Mouse (Mus musculus): ENCODE data around the gene Ccnq. TPM values are rescaled to one million over a fixed set of nuclear protein-coding genes. Genes with fewer than 3 reads are reported as not detected.

Ccnq gene
- polyA plus RNA-seq (2015; fragmentation: Nextera tagmentation; extraction: Ambion mirVana), result 24.2 and 26.5 TPM in 2 replicates

- H3K9ac ChIP-seq, result peak within 1 kb of the TSS; percentile 79
- DNase-seq (peak; percentile 76), ATAC-seq (ENCODE audit: low read depth) (peak; percentile 91)
- H3K4me2 ChIP-seq, result peak within 1 kb of the TSS; percentile 82
- H3K4me3 ChIP-seq (replicated peaks), result peak within 1 kb of the TSS; percentile 79
- 7% methylated on average over 58 of the region's 59 CpGs for WGBS (ENCODE audit: insufficient replicate concordance)
- H3K4me1 ChIP-seq (replicated peaks), result peaks cover 22% of the 10 kb centered on the region
- H3K36me3 ChIP-seq, result peaks cover 21% of the 10 kb centered on the region
- H3K27ac ChIP-seq, result peak within 1 kb of the TSS; percentile 72
- no peaks in the 10 kb centered on the region for H3K27me3 ChIP-seq
- no peaks in the 10 kb centered on the region for H3K9me3 ChIP-seq (replicated peaks)
Observed at GRCm38 (mm10) chr11:78750885-78751842, at the start of gene Ccnq. TSS of gene Ccnq (minus strand) at chr11:78751729.

GRCm38 (mm10) chr11:78801094-78801493 is 49.6 kb upstream of the Ccnq start:
- DNase-seq (peak; percentile 14), ATAC-seq (ENCODE audit: low read depth) (peak; percentile 86)
- Histone ChIP-seq H3K27ac (peak overlapping the region; percentile 68), H3K4me1 (replicated peaks) (peaks cover 58% of the 10 kb centered on the region), H3K27me3 (no peaks in the 10 kb centered on the region), H3K9ac (no peak overlapping the region), H3K9me3 (replicated peaks) (no peaks in the 10 kb centered on the region), H3K4me2 (peak overlapping the region; percentile 32), H3K36me3 (no peaks in the 10 kb centered on the region), H3K4me3 (replicated peaks) (no peak overlapping the region)
- WGBS (ENCODE audit: insufficient replicate concordance), result 38% methylated on average over 4 of the region's 4 CpGs

- Histone ChIP-seq H3K36me3 (no peaks in the 10 kb centered on the region), H3K27ac (no peak overlapping the region), H3K9me3 (replicated peaks) (no peaks in the 10 kb centered on the region), H3K4me3 (replicated peaks) (no peak overlapping the region), H3K27me3 (no peaks in the 10 kb centered on the region), H3K4me2 (no peak overlapping the region), H3K9ac (no peak overlapping the region), H3K4me1 (replicated peaks) (peaks cover 41% of the 10 kb centered on the region)
- no peak for ATAC-seq (ENCODE audit: low read depth)
- no peak for DNase-seq
- 65% methylated on average over 10 of the region's 10 CpGs for WGBS (ENCODE audit: insufficient replicate concordance)
Observed at GRCm38 (mm10) chr11:78796072-78796729, 44.7 kb upstream of the Ccnq start.

- peak overlapping the region; percentile 50 for H3K4me2 ChIP-seq
- no peak for ATAC-seq (ENCODE audit: low read depth)
- no peak overlapping the region for H3K27ac ChIP-seq
- H3K9ac ChIP-seq, result no peak overlapping the region
- H3K36me3 ChIP-seq, result no peaks in the 10 kb centered on the region
- H3K27me3 ChIP-seq, result no peaks in the 10 kb centered on the region
- WGBS (ENCODE audit: insufficient replicate concordance), result 61% methylated on average over 11 of the region's 11 CpGs
- H3K9me3 ChIP-seq (replicated peaks), result no peaks in the 10 kb centered on the region
- H3K4me1 ChIP-seq (replicated peaks), result peaks cover 22% of the 10 kb centered on the region
- no peak overlapping the region for H3K4me3 ChIP-seq (replicated peaks)
- no peak for DNase-seq
Observed at GRCm38 (mm10) chr11:78793116-78793515, 41.6 kb upstream of the Ccnq start.

- ATAC-seq (ENCODE audit: low read depth) (no peak), DNase-seq (no peak)
- peak overlapping the region; percentile 22; the same call in 1 of the 2 replicates for H3K4me3 ChIP-seq (replicated peaks)
- peak overlapping the region; percentile 50 for H3K4me2 ChIP-seq
- no peak overlapping the region for H3K27ac ChIP-seq
- H3K9me3 ChIP-seq (replicated peaks), result no peaks in the 10 kb centered on the region
- no peaks in the 10 kb centered on the region for H3K36me3 ChIP-seq
- 16% methylated on average over 11 of the region's 11 CpGs for WGBS (ENCODE audit: insufficient replicate concordance)
- peak overlapping the region; percentile 26; the same call in 1 of the 2 replicates for H3K9ac ChIP-seq
- H3K27me3 ChIP-seq, result no peaks in the 10 kb centered on the region
- peaks cover 18% of the 10 kb centered on the region for H3K4me1 ChIP-seq (replicated peaks)
Observed at GRCm38 (mm10) chr11:78792465-78792864, 40.9 kb upstream of the Ccnq start.

GRCm38 (mm10) chr11:78792055-78792454 is 40.5 kb upstream of the Ccnq start:
- peak overlapping the region; percentile 50 for H3K4me2 ChIP-seq
- ATAC-seq (ENCODE audit: low read depth) (no peak), DNase-seq (no peak)
- no peaks in the 10 kb centered on the region for H3K36me3 ChIP-seq
- H3K9me3 ChIP-seq (replicated peaks), result no peaks in the 10 kb centered on the region
- no peak overlapping the region for H3K9ac ChIP-seq
- WGBS (ENCODE audit: insufficient replicate concordance), result 47% methylated on average over 5 of the region's 5 CpGs
- no peak overlapping the region for H3K27ac ChIP-seq
- H3K4me3 ChIP-seq (replicated peaks), result no peak overlapping the region
- H3K27me3 ChIP-seq, result no peaks in the 10 kb centered on the region
- H3K4me1 ChIP-seq (replicated peaks), result peaks cover 18% of the 10 kb centered on the region

- no peaks in the 10 kb centered on the region for H3K27me3 ChIP-seq
- no peak overlapping the region for H3K9ac ChIP-seq
- peaks cover 18% of the 10 kb centered on the region for H3K4me1 ChIP-seq (replicated peaks)
- ATAC-seq (ENCODE audit: low read depth) (no peak), DNase-seq (no peak)
- H3K27ac ChIP-seq, result no peak overlapping the region
- no peak overlapping the region for H3K4me3 ChIP-seq (replicated peaks)
- no peaks in the 10 kb centered on the region for H3K9me3 ChIP-seq (replicated peaks)
- H3K4me2 ChIP-seq, result no peak overlapping the region
- no peaks in the 10 kb centered on the region for H3K36me3 ChIP-seq
- 54% methylated on average over 4 of the region's 4 CpGs for WGBS (ENCODE audit: insufficient replicate concordance)
Observed at GRCm38 (mm10) chr11:78791582-78791981, 40.1 kb upstream of the Ccnq start.

- H3K27me3 ChIP-seq, result no peaks in the 10 kb centered on the region
- no peak overlapping the region for H3K4me3 ChIP-seq (replicated peaks)
- no peak overlapping the region for H3K27ac ChIP-seq
- DNase-seq, result no peak
- WGBS (ENCODE audit: insufficient replicate concordance), result 72% methylated on average over 11 of the region's 11 CpGs
- no peak overlapping the region for H3K9ac ChIP-seq
- ATAC-seq (ENCODE audit: low read depth), result no peak
- no peaks in the 10 kb centered on the region for H3K36me3 ChIP-seq
- no peaks in the 10 kb centered on the region for H3K9me3 ChIP-seq (replicated peaks)
- H3K4me2 ChIP-seq, result no peak overlapping the region
- H3K4me1 ChIP-seq (replicated peaks), result peaks cover 18% of the 10 kb centered on the region
Observed at GRCm38 (mm10) chr11:78789370-78790060, 38.0 kb upstream of the Ccnq start.

- WGBS (ENCODE audit: insufficient replicate concordance), result 26% methylated on average over 7 of the region's 7 CpGs
- Histone ChIP-seq H3K9me3 (replicated peaks) (no peaks in the 10 kb centered on the region), H3K4me2 (no peak overlapping the region), H3K4me3 (replicated peaks) (no peak overlapping the region), H3K27me3 (0 out of 2 replicates have a peak, but pooled peaks cover 4% of the 10 kb centered on the region), H3K9ac (no peak overlapping the region), H3K4me1 (replicated peaks) (no peaks in the 10 kb centered on the region; the same call in 1 of the 2 replicates), H3K27ac (no peak overlapping the region), H3K36me3 (no peaks in the 10 kb centered on the region)
- no peak for ATAC-seq (ENCODE audit: low read depth)
- no peak for DNase-seq
Observed at GRCm38 (mm10) chr11:78786013-78786431, 34.5 kb upstream of the Ccnq start.

GRCm38 (mm10) chr11:78782791-78783347 is 31.3 kb upstream of the Ccnq start:
- no peak for DNase-seq
- Histone ChIP-seq H3K9me3 (replicated peaks) (no peaks in the 10 kb centered on the region), H3K4me2 (no peak overlapping the region), H3K27ac (no peak overlapping the region), H3K36me3 (no peaks in the 10 kb centered on the region), H3K27me3 (0 out of 2 replicates have a peak, but pooled peaks cover 4% of the 10 kb centered on the region), H3K4me1 (replicated peaks) (no peaks in the 10 kb centered on the region), H3K4me3 (replicated peaks) (no peak overlapping the region), H3K9ac (no peak overlapping the region)
- no peak for ATAC-seq (ENCODE audit: low read depth)
- 72% methylated on average over 9 of the region's 9 CpGs for WGBS (ENCODE audit: insufficient replicate concordance)

All from liver, embryonic 13.5 days (tissue).